15 mouse cellular contexts compared by ENCODE assay signal in genomic region chr1:105152175-105152828, GRCm38 (mm10).
"Had no signal": no experiment of that assay in that cellular context is flagged by ENCODE, and none has a peak within 500 bp of the region (broad histone marks: within the 10 kb centered on the region; RNA-seq: fewer than 3 reads in every experiment).

No protein-coding gene starts in this region.

- H3K27ac ChIP-seq: intestine, embryonic 15.5 days; kidney, embryonic 15.5 days; left cerebral cortex, adult 2 months; liver, embryonic 12.5 days; liver, embryonic 15.5 days; macrophage had no signal

- H3K36me3 ChIP-seq: intestine, embryonic 15.5 days; kidney, embryonic 15.5 days; liver, embryonic 12.5 days; liver, embryonic 15.5 days had no signal

- H3K4me2 ChIP-seq: intestine, embryonic 15.5 days; kidney, embryonic 15.5 days; liver, embryonic 12.5 days; liver, embryonic 15.5 days had no signal

- H3K9me3 ChIP-seq: intestine, embryonic 15.5 days; kidney, embryonic 15.5 days; liver, embryonic 12.5 days; liver, embryonic 15.5 days had no signal

- H3K9ac ChIP-seq: intestine, embryonic 15.5 days; kidney, embryonic 15.5 days; liver, embryonic 12.5 days; liver, embryonic 15.5 days had no signal

- DNase-seq: kidney, adult 11 months; kidney, adult 8-10 months; kidney, postnatal 10 days; kidney, postnatal 36 days; layer of hippocampus, postnatal 36 days; lung, adult 2 months; thymus, adult 2 months; thymus, postnatal 14 days; thymus, postnatal 4 days had no signal

- H3K4me1 ChIP-seq: intestine, embryonic 15.5 days; kidney, embryonic 15.5 days; liver, embryonic 12.5 days; liver, embryonic 15.5 days had no signal

- ATAC-seq: intestine, embryonic 15.5 days; liver, embryonic 12.5 days had no signal

- H3K27me3 ChIP-seq: intestine, embryonic 15.5 days; kidney, embryonic 15.5 days; liver, embryonic 12.5 days; liver, embryonic 15.5 days had no signal

- H3K4me3 ChIP-seq: intestine, embryonic 15.5 days; kidney, embryonic 15.5 days; left cerebral cortex, adult 2 months; liver, embryonic 12.5 days; liver, embryonic 15.5 days had no signal
